Mouse (Mus musculus) thymus, adult 2 months (tissue): Measurements from ENCODE around the gene Lrrc4c.

Experiments
- CTCF ChIP-seq: fragments of 200-500 bp; IDR thresholded peaks from 2 replicates; pipeline ENCODE4 v1.5.1; 2012; ENCODE audit warnings: mild to moderate bottlenecking, control low read depth, low read length, moderate library complexity, borderline replicate concordance; ENCODE audit not compliant: control insufficient read depth, poor library complexity, insufficient read depth; ENCODE audit errors: extremely low read depth
- POLR2A ChIP-seq: fragments of 200-500 bp; IDR thresholded peaks from 2 replicates; pipeline ENCODE4 v1.6.1; 2012; ENCODE audit warnings: mild to moderate bottlenecking, low read length, control low read depth, moderate library complexity; ENCODE audit not compliant: control insufficient read depth, poor library complexity, insufficient read depth; ENCODE audit errors: extremely low read depth

DNA sequence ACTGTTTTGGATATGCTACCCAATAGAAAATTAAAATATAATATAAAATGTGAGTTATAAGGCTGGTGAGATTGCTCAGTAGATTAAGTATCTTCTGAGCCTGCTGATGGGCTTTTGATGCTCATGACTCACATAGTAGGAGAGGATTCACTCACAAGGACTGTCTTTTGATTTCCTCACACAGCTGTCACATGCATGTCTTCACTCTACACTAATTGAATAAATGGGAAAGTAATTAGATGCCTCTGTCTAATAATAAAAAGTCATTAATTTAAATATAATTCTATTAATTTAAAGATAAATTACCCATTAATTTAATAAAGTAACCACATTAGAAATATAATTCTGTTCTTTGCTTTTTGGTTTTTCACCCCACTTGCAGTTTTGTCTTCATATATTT is 718.4 kb downstream of the Lrrc4c start:
- TF ChIP-seq POLR2A (no peak), CTCF (no peak)
